Mouse (Mus musculus) embryonic facial prominence, embryonic 14.5 days (tissue): ENCODE data around the gene Tcte1. TPM values are rescaled to one million over a fixed set of nuclear protein-coding genes. Genes with fewer than 3 reads are reported as not detected.

Experiments used
- ATAC-seq: fragments of 200-750 bp; cut with Nextera tagmentation; 2 replicates; pipeline ENCODE4 v1.8.0; 2017; ENCODE audit warnings: low read depth, moderate number of reproducible peaks, moderate TSS enrichment
- DNase-seq: peaks from one replicate; pipeline ENCODE4 v3.0.0-alpha.2; 2015; ENCODE audit warnings: low spot score
- H3K27ac ChIP-seq: fragments of 300-500 bp; sonication (generic); replicated peaks from 2 replicates; pipeline ENCODE4 v1.5.1; 2014; ENCODE audit warnings: low read depth, mild to moderate bottlenecking, low read length, moderate library complexity
- H3K27me3 ChIP-seq: fragments of 300-500 bp; sonication (generic); replicated peaks from 2 replicates; pipeline ENCODE4 v1.6.1; 2014; ENCODE audit warnings: low read length; ENCODE audit not compliant: control insufficient read depth, insufficient read depth
- H3K36me3 ChIP-seq: fragments of 300-500 bp; sonication (generic); 2 replicates; pipeline ENCODE4 v1.6.1; 2014; ENCODE audit warnings: low read length, mixed read lengths; ENCODE audit not compliant: control insufficient read depth, insufficient read depth
- H3K4me1 ChIP-seq: fragments of 300-500 bp; sonication (generic); 2 replicates; pipeline ENCODE4 v1.6.1; 2014; ENCODE audit warnings: antibody characterized with exemption, low read length; ENCODE audit not compliant: control insufficient read depth, insufficient read depth
- H3K4me2 ChIP-seq: fragments of 300-500 bp; sonication (generic); 2 replicates; pipeline ENCODE4 v1.6.1; 2014; ENCODE audit warnings: low read depth, mild to moderate bottlenecking, low read length, moderate library complexity, mixed read lengths
- H3K4me3 ChIP-seq: fragments of 300-500 bp; sonication (generic); 2 replicates; pipeline ENCODE4 v1.5.1; 2014; ENCODE audit warnings: low read depth, mild to moderate bottlenecking, low read length
- H3K9ac ChIP-seq: fragments of 300-500 bp; sonication (generic); 2 replicates; pipeline ENCODE4 v1.6.1; 2014; ENCODE audit warnings: low read depth, mild to moderate bottlenecking, low read length, moderate library complexity, mixed read lengths
- H3K9me3 ChIP-seq: fragments of 300-500 bp; sonication (generic); 2 replicates; pipeline ENCODE4 v1.6.1; 2016; ENCODE audit warnings: low read length; ENCODE audit not compliant: control insufficient read depth
- WGBS: fragments of 180-500 bp; shearing (Covaris S2); extraction: QIAGEN DNeasy Blood & Tissue Kit; methylation state at CpG from one replicate; pipeline ENCODE4 v1.1.7; 2014; 5-methylcytosine and 5-hydroxymethylcytosine counted together
- polyA plus RNA-seq: library from polyadenylated mRNA; unstranded; fragments of >200 nt; fragmentation: Nextera tagmentation; extraction: Ambion mirVana; gene quantifications from 2 replicates; pipeline ENCODE4 v1.2.1, GENCODE M21; 2014

The Tcte1 gene
- polyA plus RNA-seq, 1 experiment from 2014 or later, result 2.7 TPM

GRCm38 (mm10) chr17:45517135-45517534, 6.1 kb upstream of the Tcte1 start:
- no peak overlapping the region for H3K4me3 ChIP-seq
- DNase-seq (no peak), ATAC-seq (no peak)
- no peaks in the 10 kb centered on the region for H3K4me1 ChIP-seq
- no peaks in the 10 kb centered on the region for H3K9me3 ChIP-seq
- H3K9ac ChIP-seq, result no peak overlapping the region
- H3K27ac ChIP-seq, result no peak overlapping the region
- no peaks in the 10 kb centered on the region for H3K27me3 ChIP-seq
- H3K36me3 ChIP-seq, result peaks cover 17% of the 10 kb centered on the region; the same call in 1 of the 2 replicates
- no peak overlapping the region for H3K4me2 ChIP-seq
- 91% methylated on average over 21 of the region's 21 CpGs for WGBS

- no peak overlapping the region for H3K27ac ChIP-seq
- H3K36me3 ChIP-seq, result peaks cover 17% of the 10 kb centered on the region; the same call in 1 of the 2 replicates
- H3K4me3 ChIP-seq, result no peak overlapping the region
- no peak overlapping the region for H3K4me2 ChIP-seq
- no peaks in the 10 kb centered on the region for H3K4me1 ChIP-seq
- no peak overlapping the region for H3K9ac ChIP-seq
- no peaks in the 10 kb centered on the region for H3K9me3 ChIP-seq
- no peaks in the 10 kb centered on the region for H3K27me3 ChIP-seq
- ATAC-seq (no peak), DNase-seq (no peak)
- 91% methylated on average over 25 of the region's 28 CpGs for WGBS
Measured at GRCm38 (mm10) chr17:45517549-45518215, 5.6 kb upstream of the Tcte1 start.

GRCm38 (mm10) chr17:45518766-45519475, 4.3 kb upstream of the Tcte1 start:
- Histone ChIP-seq H3K36me3 (peaks cover 17% of the 10 kb centered on the region; the same call in 1 of the 2 replicates), H3K27ac (no peak overlapping the region), H3K9me3 (no peaks in the 10 kb centered on the region), H3K4me1 (no peaks in the 10 kb centered on the region), H3K4me3 (no peak overlapping the region), H3K27me3 (no peaks in the 10 kb centered on the region), H3K9ac (no peak overlapping the region), H3K4me2 (no peak overlapping the region)
- 88% methylated on average over 12 of the region's 12 CpGs for WGBS
- no peak for DNase-seq
- ATAC-seq, result no peak

GRCm38 (mm10) chr17:45520136-45520535, 3.1 kb upstream of the Tcte1 start:
- Histone ChIP-seq H3K4me2 (no peak overlapping the region), H3K9me3 (no peaks in the 10 kb centered on the region), H3K36me3 (peaks cover 17% of the 10 kb centered on the region; the same call in 1 of the 2 replicates), H3K27me3 (peaks cover 2% of the 10 kb centered on the region; the same call in 1 of the 2 replicates), H3K4me1 (no peaks in the 10 kb centered on the region), H3K4me3 (no peak overlapping the region), H3K27ac (no peak overlapping the region), H3K9ac (no peak overlapping the region)
- no peak for DNase-seq
- WGBS, result 77% methylated on average over 11 of the region's 11 CpGs
- ATAC-seq, result no peak

- H3K4me2 ChIP-seq, result no peak overlapping the region
- no peak overlapping the region for H3K9ac ChIP-seq
- no peaks in the 10 kb centered on the region; the same call in 1 of the 2 replicates for H3K36me3 ChIP-seq
- no peak overlapping the region for H3K27ac ChIP-seq
- no peaks in the 10 kb centered on the region for H3K4me1 ChIP-seq
- peaks cover 7% of the 10 kb centered on the region; the same call in 1 of the 2 replicates for H3K27me3 ChIP-seq
- DNase-seq (no peak), ATAC-seq (no peak)
- no peak overlapping the region for H3K4me3 ChIP-seq
- 65% methylated on average over 4 of the region's 4 CpGs for whole genome bisulfite sequencing
- H3K9me3 ChIP-seq, result no peaks in the 10 kb centered on the region
Measured at GRCm38 (mm10) chr17:45524961-45525360, 1.7 kb downstream of the Tcte1 start.

GRCm38 (mm10) chr17:45526571-45526970, 3.3 kb downstream of the Tcte1 start:
- peaks cover 20% of the 10 kb centered on the region for H3K27me3 ChIP-seq
- 10% methylated on average over 5 of the region's 5 CpGs for WGBS

GRCm38 (mm10) chr17:45530346-45530782, 7.1 kb downstream of the Tcte1 start:
- no peak overlapping the region for H3K27ac ChIP-seq
- no peaks in the 10 kb centered on the region for H3K4me1 ChIP-seq
- ATAC-seq, result no peak
- no peak overlapping the region for H3K4me3 ChIP-seq
- H3K4me2 ChIP-seq, result no peak overlapping the region
- no peak overlapping the region for H3K9ac ChIP-seq
- no peaks in the 10 kb centered on the region for H3K9me3 ChIP-seq
- no peak for DNase-seq
- 41% methylated on average over 13 of the region's 13 CpGs for WGBS
- H3K36me3 ChIP-seq, result no peaks in the 10 kb centered on the region
- H3K27me3 ChIP-seq, result peaks cover 28% of the 10 kb centered on the region

More at GRCm38 (mm10) chr17:45526571-45526970, 3.3 kb downstream of the Tcte1 start:
- no peak overlapping the region for H3K27ac ChIP-seq
- no peaks in the 10 kb centered on the region for H3K9me3 ChIP-seq
- H3K4me2 ChIP-seq, result no peak overlapping the region
- H3K9ac ChIP-seq, result no peak overlapping the region
- ATAC-seq (no peak), DNase-seq (no peak)
- H3K36me3 ChIP-seq, result no peaks in the 10 kb centered on the region
- H3K4me1 ChIP-seq, result no peaks in the 10 kb centered on the region
- H3K4me3 ChIP-seq, result no peak overlapping the region

- Histone ChIP-seq H3K9me3 (no peaks in the 10 kb centered on the region), H3K27me3 (peaks cover 26% of the 10 kb centered on the region), H3K9ac (no peak overlapping the region), H3K4me1 (no peaks in the 10 kb centered on the region), H3K27ac (no peak overlapping the region), H3K4me3 (no peak overlapping the region), H3K36me3 (no peaks in the 10 kb centered on the region), H3K4me2 (no peak overlapping the region)
- DNase-seq (no peak), ATAC-seq (no peak)
- WGBS, result 54% methylated on average over 15 of the region's 15 CpGs
Measured at GRCm38 (mm10) chr17:45532896-45533295, 9.7 kb downstream of the Tcte1 start.
